Mouse (Mus musculus): ENCODE measurements around the gene Ppp1r14c.

DNA sequence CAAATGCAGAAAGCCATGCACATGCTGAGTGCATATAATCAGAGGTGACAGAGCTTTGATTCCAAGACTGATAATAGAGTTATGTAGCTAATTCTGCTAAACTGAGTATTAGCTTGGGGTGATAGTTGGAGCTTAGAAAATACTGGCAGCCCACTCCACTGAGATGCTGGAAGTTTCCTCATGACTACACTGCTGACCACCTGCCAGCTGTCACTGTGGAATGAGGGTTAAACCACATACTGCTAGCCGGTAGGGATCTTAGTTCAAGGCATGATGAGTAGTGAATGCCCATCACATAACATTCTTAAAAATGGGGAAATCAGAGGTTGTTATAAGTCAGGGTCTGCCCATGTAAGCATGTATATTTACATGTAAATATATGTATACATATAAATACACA lies 113.9 kb downstream of the Ppp1r14c start:
- TF ChIP-seq CTCF (IDR thresholded peaks at IDR 0.05; ENCODE audit: low read depth, low read length) (no peak), GATA1 (IDR thresholded peaks at IDR 0.05; ENCODE audit: borderline replicate concordance, low read length) (no peak), POLR2AphosphoS5 (IDR thresholded peaks at IDR 0.05; ENCODE audit: insufficient replicate concordance, low read depth, low read length) (no peak)
